Mouse (Mus musculus) bone marrow, adult 2 months (tissue): ENCODE results near the gene Dstyk. TPM values are rescaled to one million over a fixed set of nuclear protein-coding genes. Genes with fewer than 3 reads are reported as not detected.
A peak's percentile ranks its signal among the peaks of the same experiment; 100 is the strongest.

Experiments used
- H3K27ac ChIP-seq: fragments of 200-500 bp; 2 replicates; pipeline ENCODE4 v1.5.1; 2012; ENCODE audit warnings: low read depth, mild to moderate bottlenecking, control low read depth, inconsistent platforms, low read length; ENCODE audit not compliant: control insufficient read depth, poor library complexity, insufficient read depth
- H3K4me1 ChIP-seq: fragments of 200-500 bp; 2 replicates; pipeline ENCODE4 v1.6.1; 2011; ENCODE audit warnings: low read length; ENCODE audit not compliant: control insufficient read depth, insufficient read depth
- H3K4me3 ChIP-seq: fragments of 200-500 bp; replicated peaks from 2 replicates; pipeline ENCODE3; 2011; ENCODE audit warnings: mild to moderate bottlenecking, low read depth, low read length, control low read depth; ENCODE audit not compliant: control insufficient read depth
- CTCF ChIP-seq: fragments of 200-500 bp; IDR thresholded peaks from 2 replicates; pipeline ENCODE4 v1.5.1; 2011; ENCODE audit warnings: low read length, control low read depth; ENCODE audit not compliant: control insufficient read depth, insufficient read depth
- POLR2A ChIP-seq: fragments of 200-500 bp; IDR thresholded peaks from 2 replicates; pipeline ENCODE4 v1.6.1; 2011; ENCODE audit warnings: low read depth, mild to moderate bottlenecking, control low read depth, low read length, borderline replicate concordance; ENCODE audit not compliant: control insufficient read depth
- WGBS: fragments of 180-500 bp; shearing (Covaris S2); methylation state at CpG from one replicate; pipeline ENCODE4 v1.1.7; 2018; 5-methylcytosine and 5-hydroxymethylcytosine counted together
- polyA plus RNA-seq: library from polyadenylated mRNA; stranded (reverse); fragments of >200 nt; gene quantifications from 2 replicates; pipeline ENCODE4 v1.2.4, GENCODE M21; 2011; ENCODE audit warnings: low replicate concordance; ENCODE audit not compliant: missing spikeins, insufficient read depth, insufficient read length

Dstyk gene
- polyA plus RNA-seq, 1 experiment: 13.7 TPM

GRCm38 (mm10) chr1:132416943-132417290 is 438 bp upstream of the Dstyk start:
- 0% methylated on average over 6 of the region's 6 CpGs for WGBS
- H3K27ac ChIP-seq: peak overlapping the region; percentile 98
- peaks cover 5% of the 10 kb centered on the region; the same call in 1 of the 2 replicates for H3K4me1 ChIP-seq
- TF ChIP-seq POLR2A: no peak
- no peak for TF ChIP-seq CTCF
- H3K4me3 ChIP-seq: peak overlapping the region; percentile 59

- Histone ChIP-seq H3K4me3 (no peak overlapping the region), H3K27ac (no peak overlapping the region), H3K4me1 (peaks cover 4% of the 10 kb centered on the region; the same call in 1 of the 2 replicates)
- WGBS: 24% methylated on average over 2 of the region's 2 CpGs
- TF ChIP-seq POLR2A: no peak
- no peak for TF ChIP-seq CTCF
These were observed 2.9 kb downstream of the Dstyk start for GRCm38 (mm10) chr1:132420206-132420605.

GRCm38 (mm10) chr1:132420662-132421061 is 3.3 kb downstream of the Dstyk start:
- TF ChIP-seq POLR2A: no peak
- no peak for TF ChIP-seq CTCF
- peaks cover 4% of the 10 kb centered on the region; the same call in 1 of the 2 replicates for H3K4me1 ChIP-seq
- peak overlapping the region; percentile 34; the same call in 1 of the 2 replicates for H3K27ac ChIP-seq
- 41% methylated on average over 7 of the region's 7 CpGs for WGBS
- H3K4me3 ChIP-seq: no peak overlapping the region

DNA sequence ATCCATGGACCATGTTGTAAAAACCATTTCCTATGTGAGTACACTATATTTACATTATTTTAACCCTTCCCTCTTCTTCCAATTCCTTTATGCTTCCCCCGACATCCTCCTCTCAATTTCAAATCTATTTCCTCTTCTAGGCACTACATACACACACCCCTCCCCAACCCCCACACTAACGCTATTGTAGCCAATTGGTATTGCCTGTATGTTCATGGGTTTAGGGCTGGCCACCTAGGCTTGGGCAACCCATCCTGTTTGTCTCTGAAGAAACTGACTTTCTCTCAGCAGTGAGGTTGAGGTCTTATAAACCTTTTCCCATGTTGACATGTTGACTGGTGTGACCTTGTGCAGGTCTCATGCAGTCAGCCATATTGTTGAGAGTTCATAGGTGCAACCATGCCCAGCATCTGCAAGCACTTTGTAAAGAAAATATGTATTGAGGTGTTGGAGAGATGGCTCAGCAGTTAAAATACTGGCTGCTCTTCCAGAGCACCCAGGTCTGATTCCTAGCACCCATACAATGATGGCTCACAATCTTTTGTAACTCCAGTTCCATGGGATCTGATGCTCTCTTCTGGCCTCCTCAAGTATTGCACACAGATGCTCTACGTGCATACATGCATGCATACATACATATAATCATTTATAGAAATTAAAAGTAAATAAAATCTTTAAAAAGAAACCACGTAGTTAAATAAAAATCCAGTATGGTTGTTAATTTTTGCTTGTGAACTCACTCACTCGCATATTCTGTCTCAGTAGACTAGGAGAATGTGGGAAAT is 5.7 kb downstream of the Dstyk start:
- WGBS: 69% methylated on average over 5 of the region's 5 CpGs
- no peak for TF ChIP-seq POLR2A
- TF ChIP-seq CTCF: no peak
- H3K4me3 ChIP-seq: no peak overlapping the region
- no peak overlapping the region for H3K27ac ChIP-seq
- peaks cover 3% of the 10 kb centered on the region; the same call in 1 of the 2 replicates for H3K4me1 ChIP-seq

DNA sequence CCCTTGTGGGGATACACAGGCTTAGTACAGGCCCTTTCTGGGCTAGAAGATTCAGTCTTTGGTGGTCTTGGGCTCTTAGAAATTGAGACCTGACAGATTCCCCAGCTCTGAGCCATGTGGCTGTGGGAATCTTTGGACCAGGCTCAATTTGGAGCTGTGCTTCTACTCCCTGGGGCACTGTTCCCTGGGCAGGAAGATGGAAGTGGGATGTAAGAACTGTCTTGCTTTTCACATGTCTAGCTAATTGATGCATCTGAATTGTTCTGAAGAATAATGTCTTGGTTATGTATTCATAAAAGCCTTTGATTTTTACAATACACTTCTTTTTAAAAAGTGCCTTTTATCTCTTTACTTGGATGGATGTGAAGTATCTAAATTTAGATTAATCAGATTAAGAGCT is 8.2 kb downstream of the Dstyk start:
- Histone ChIP-seq H3K4me1 (peaks cover 3% of the 10 kb centered on the region; the same call in 1 of the 2 replicates), H3K27ac (no peak overlapping the region), H3K4me3 (no peak overlapping the region)
- TF ChIP-seq CTCF (no peak), POLR2A (no peak)

DNA sequence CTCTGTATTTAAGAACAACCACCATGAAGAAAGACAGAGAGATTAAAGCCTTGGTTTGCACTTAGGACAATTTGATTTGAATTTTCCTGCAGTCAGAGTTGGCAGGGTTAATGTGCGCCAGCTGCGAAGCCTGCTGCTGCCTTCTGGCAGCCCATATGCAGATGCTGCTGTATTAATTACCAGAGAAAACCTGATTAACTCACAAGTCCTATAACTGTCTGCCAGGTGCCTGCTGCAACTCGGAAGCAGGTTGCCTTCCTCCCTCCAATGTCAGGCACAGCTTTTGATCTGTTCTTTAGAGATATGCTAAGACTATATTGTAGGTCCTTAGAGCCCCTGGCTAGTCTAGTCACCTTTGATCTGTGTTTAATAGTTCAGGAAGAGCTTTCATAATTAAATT is 13.5 kb downstream of the Dstyk start:
- peaks cover 3% of the 10 kb centered on the region for H3K4me1 ChIP-seq
- TF ChIP-seq POLR2A (no peak), CTCF (no peak)
- no peak overlapping the region for H3K4me3 ChIP-seq
- 67% methylated on average over 3 of the region's 3 CpGs for WGBS
- H3K27ac ChIP-seq: no peak overlapping the region

DNA sequence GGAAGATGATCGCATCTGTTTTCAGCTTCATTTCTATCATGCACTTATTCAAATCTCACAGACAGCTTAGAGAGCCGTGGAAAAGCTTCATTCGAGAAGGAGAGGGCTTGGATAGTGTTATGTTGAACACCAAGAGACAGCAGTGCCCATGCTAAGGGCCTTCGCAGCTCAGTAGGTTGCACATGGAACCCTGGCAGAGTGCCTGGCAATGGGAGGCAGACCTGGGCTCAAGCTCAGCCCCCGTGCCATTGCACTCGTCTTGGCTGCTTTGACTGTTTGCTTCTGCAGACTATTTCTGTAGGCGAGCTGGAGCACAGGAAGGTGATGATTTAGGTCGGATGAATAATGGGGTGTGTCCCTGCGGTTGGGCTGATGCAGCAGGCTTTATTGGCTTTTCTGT is 14.4 kb downstream of the Dstyk start:
- WGBS: 61% methylated on average over 9 of the region's 9 CpGs

DNA sequence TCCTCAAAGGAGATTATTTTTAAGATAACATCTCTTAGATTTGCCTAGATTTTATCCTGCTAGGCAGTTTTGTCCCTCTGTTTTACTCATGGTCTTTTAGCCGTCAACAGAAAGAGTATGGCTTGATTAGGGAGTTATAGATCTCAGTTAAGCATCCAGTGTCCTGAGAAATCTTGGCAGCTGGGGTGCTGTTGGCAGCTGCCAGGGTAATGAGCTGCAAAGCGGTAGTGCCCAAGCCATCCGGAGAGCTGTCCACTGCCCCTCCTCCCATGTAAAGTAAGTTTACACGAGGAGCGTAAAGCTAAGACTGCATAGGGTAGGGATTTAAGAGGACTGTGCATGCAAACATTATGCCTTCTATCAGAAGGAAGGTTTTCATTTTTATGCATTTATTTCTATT is 16.0 kb downstream of the Dstyk start:
- TF ChIP-seq POLR2A (no peak), CTCF (no peak)

More for the DNA sequence above, 14.4 kb downstream of the Dstyk start:
- no peak overlapping the region for H3K4me3 ChIP-seq
- no peak for TF ChIP-seq POLR2A
- no peak for TF ChIP-seq CTCF
- no peak overlapping the region for H3K27ac ChIP-seq
- H3K4me1 ChIP-seq: peaks cover 4% of the 10 kb centered on the region

More for the DNA sequence above, 16.0 kb downstream of the Dstyk start:
- 79% methylated on average over 5 of the region's 5 CpGs for WGBS
- Histone ChIP-seq H3K27ac (no peak overlapping the region), H3K4me3 (no peak overlapping the region), H3K4me1 (peaks cover 5% of the 10 kb centered on the region)
